Mouse (Mus musculus): ENCODE data around the gene Btbd11. TPM values are rescaled to one million over a fixed set of nuclear protein-coding genes. Genes with fewer than 3 reads are reported as not detected.

Btbd11 gene
- polyA plus RNA-seq, 1 experiment: 4.1 TPM

DNA sequence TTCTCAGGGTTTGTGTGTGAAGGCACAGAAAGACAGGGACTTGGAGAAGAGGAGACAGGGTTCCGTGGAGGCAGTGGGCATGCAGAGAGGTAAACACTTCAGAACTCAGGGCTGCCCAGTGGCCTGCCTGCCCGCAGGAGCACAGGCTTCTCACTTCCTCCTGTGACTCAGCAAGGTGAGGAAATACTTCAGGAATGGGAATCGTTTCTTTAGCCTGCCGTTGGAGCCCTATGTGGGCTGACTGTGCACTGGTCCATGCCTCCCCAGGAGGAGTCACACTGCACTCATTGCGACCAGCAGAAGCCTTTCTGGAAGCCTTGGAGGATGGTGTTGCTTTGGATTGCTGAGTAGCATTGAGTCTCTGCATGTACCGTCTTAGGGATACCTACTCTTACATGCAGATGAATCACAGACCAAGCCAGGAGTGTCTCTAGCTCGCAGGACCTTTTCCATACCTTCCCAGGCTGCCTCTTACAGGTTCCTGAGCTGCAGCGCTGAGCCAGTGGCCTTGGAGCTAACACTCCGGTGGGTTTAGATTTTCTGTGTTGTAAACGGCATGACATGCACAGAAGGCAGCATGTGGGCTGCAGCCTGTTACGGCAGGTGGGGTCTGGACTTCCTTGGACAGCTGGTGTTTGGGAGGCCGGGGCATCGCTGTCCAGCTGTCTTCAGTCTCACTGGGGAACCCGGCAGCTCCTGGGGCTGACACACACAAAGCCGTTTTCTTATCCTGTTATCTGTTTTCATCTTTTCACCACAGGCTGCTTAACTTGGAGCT, 34.4 kb downstream of the Btbd11 start:
- WGBS: 46% methylated on average over 15 of the region's 15 CpGs
- DNase-seq: no peak

DNA sequence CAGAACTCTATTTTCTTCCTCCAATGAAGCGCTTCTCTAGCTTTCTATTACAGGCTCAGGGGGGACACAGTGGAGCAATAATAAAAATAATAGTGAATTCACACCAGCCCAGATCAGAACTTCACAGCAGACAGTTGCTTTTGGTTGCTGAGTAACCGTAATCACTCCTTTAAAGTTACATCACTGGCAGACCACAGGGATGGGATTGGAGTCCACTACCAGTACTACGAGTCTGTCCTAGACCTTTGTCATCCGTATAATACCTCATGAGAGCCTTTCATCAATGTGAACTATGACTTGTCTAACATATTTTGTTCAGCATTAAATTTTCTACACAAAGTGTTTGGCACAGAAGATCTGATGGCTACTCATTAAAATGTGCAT, 35.0 kb downstream of the Btbd11 start:
- TF ChIP-seq CTCF (conservative IDR thresholded peaks at IDR 0.05; ENCODE audit: insufficient read depth, insufficient read length, low read depth, low read length): no peak
- TF ChIP-seq POLR2A (IDR thresholded peaks at IDR 0.05; ENCODE audit: low read depth, low read length): no peak
- WGBS: 78% methylated on average over 4 of the region's 4 CpGs

More for the DNA sequence above, 34.4 kb downstream of the Btbd11 start:
- H3K4me1 ChIP-seq (ENCODE audit: control insufficient read depth, insufficient read depth, low read length): no peaks in the 10 kb centered on the region
- H3K27ac ChIP-seq (ENCODE audit: insufficient read depth, low read depth, low read length): no peak overlapping the region
- no peak overlapping the region for H3K4me3 ChIP-seq (ENCODE audit: insufficient read depth, low read depth, low read length)
- no peaks in the 10 kb centered on the region for H3K36me3 ChIP-seq (ENCODE audit: control insufficient read depth, insufficient read depth, low read length)
- H3K27me3 ChIP-seq (replicated peaks; ENCODE audit: control insufficient read depth, insufficient read depth, low read length): no peaks in the 10 kb centered on the region
- no peak for TF ChIP-seq CTCF (conservative IDR thresholded peaks at IDR 0.05; ENCODE audit: insufficient read depth, insufficient read length, low read depth, low read length)
- no peak for TF ChIP-seq POLR2A (IDR thresholded peaks at IDR 0.05; ENCODE audit: low read depth, low read length)

DNA sequence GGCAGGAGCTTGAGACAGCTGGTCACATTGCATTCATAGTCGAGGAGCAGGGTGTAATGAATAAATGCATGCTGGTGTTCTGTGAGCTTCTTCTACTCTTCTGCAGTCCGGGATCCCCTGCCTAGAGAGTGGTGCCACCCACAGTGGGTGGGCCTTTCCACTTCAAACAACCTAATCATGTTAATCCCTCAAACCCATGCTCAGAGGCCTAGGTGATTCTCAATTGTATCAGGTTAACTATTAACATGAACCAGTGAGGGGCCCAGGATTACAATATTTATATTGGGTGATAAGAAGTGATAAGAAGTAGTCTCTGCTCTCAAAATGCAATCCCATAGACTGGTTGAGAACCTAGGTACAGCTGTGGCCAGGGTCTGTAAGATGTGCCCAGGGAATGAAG, 39.1 kb downstream of the Btbd11 start:
- no peak for DNase-seq
- H3K36me3 ChIP-seq (ENCODE audit: control insufficient read depth, insufficient read depth, low read length): no peaks in the 10 kb centered on the region
- no peaks in the 10 kb centered on the region for H3K4me1 ChIP-seq (ENCODE audit: control insufficient read depth, insufficient read depth, low read length)
- H3K27ac ChIP-seq (ENCODE audit: insufficient read depth, low read depth, low read length): no peak overlapping the region
- TF ChIP-seq POLR2A (IDR thresholded peaks at IDR 0.05; ENCODE audit: low read depth, low read length) (no peak), CTCF (conservative IDR thresholded peaks at IDR 0.05; ENCODE audit: insufficient read depth, insufficient read length, low read depth, low read length) (no peak)
- no peak overlapping the region for H3K4me3 ChIP-seq (ENCODE audit: insufficient read depth, low read depth, low read length)
- WGBS: 84% methylated on average over 2 of the region's 2 CpGs
- H3K27me3 ChIP-seq (replicated peaks; ENCODE audit: control insufficient read depth, insufficient read depth, low read length): no peaks in the 10 kb centered on the region

More for the DNA sequence above, 35.0 kb downstream of the Btbd11 start:
- DNase-seq: no peak
- no peaks in the 10 kb centered on the region for H3K27me3 ChIP-seq (replicated peaks; ENCODE audit: control insufficient read depth, insufficient read depth, low read length)
- H3K4me1 ChIP-seq (ENCODE audit: control insufficient read depth, insufficient read depth, low read length): no peaks in the 10 kb centered on the region
- no peak overlapping the region for H3K4me3 ChIP-seq (ENCODE audit: insufficient read depth, low read depth, low read length)
- no peaks in the 10 kb centered on the region for H3K36me3 ChIP-seq (ENCODE audit: control insufficient read depth, insufficient read depth, low read length)
- no peak overlapping the region for H3K27ac ChIP-seq (ENCODE audit: insufficient read depth, low read depth, low read length)

DNA sequence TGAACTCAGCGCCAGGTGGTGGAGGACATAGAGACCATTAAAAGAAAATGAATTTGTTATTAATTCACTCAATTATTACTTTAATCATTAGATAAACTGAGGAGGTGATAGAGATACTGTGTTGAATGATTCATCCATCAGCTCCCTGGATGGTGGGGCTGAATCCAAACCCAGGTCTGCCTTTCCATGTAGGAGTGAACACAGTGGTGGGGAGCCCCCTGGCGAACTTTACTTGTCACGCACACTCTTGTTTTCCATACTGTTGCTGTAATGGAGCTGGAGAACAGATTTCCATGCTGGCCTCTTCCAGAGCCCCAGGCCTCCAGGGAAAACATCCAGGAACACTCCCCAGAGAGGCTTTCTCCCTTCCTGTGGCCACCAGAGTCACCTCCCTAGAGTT, 50.6 kb downstream of the Btbd11 start:
- 93% methylated on average over 3 of the region's 3 CpGs for WGBS

DNA sequence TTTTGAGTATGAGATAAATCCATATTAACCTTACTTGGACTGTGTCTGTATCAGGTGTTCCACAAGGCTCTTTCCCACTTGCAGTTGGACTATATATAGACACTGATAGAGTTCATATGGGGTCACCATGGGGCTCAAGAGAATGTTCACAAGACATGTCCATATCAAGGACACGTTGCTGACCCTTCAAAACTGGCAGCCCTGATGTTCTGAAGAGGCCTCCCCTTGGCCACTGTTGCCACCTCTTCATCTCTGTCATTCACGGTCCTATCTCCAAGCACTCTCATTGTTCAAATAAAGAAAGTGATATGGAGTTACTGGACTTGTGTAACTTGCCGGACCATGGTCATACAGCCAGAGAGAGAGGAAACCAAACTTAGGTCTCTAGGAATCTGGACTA, 56.8 kb downstream of the Btbd11 start:
- H3K27me3 ChIP-seq (replicated peaks; ENCODE audit: control insufficient read depth, insufficient read depth, low read length): no peaks in the 10 kb centered on the region
- no peaks in the 10 kb centered on the region for H3K36me3 ChIP-seq (ENCODE audit: control insufficient read depth, insufficient read depth, low read length)
- no peak for DNase-seq
- TF ChIP-seq CTCF (conservative IDR thresholded peaks at IDR 0.05; ENCODE audit: insufficient read depth, insufficient read length, low read depth, low read length): no peak
- no peak for TF ChIP-seq POLR2A (IDR thresholded peaks at IDR 0.05; ENCODE audit: low read depth, low read length)
- no peak overlapping the region for H3K4me3 ChIP-seq (ENCODE audit: insufficient read depth, low read depth, low read length)
- no peaks in the 10 kb centered on the region for H3K4me1 ChIP-seq (ENCODE audit: control insufficient read depth, insufficient read depth, low read length)
- H3K27ac ChIP-seq (ENCODE audit: insufficient read depth, low read depth, low read length): no peak overlapping the region
- WGBS: 83% methylated on average over 3 of the region's 3 CpGs

More for the DNA sequence above, 50.6 kb downstream of the Btbd11 start:
- no peak for TF ChIP-seq POLR2A (IDR thresholded peaks at IDR 0.05; ENCODE audit: low read depth, low read length)
- TF ChIP-seq CTCF (conservative IDR thresholded peaks at IDR 0.05; ENCODE audit: insufficient read depth, insufficient read length, low read depth, low read length): 0 out of 2 replicates have a peak, but pooled peaks have one; percentile 11
- no peak overlapping the region for H3K27ac ChIP-seq (ENCODE audit: insufficient read depth, low read depth, low read length)
- no peaks in the 10 kb centered on the region for H3K36me3 ChIP-seq (ENCODE audit: control insufficient read depth, insufficient read depth, low read length)
- H3K4me1 ChIP-seq (ENCODE audit: control insufficient read depth, insufficient read depth, low read length): no peaks in the 10 kb centered on the region
- DNase-seq: no peak
- no peaks in the 10 kb centered on the region for H3K27me3 ChIP-seq (replicated peaks; ENCODE audit: control insufficient read depth, insufficient read depth, low read length)
- no peak overlapping the region for H3K4me3 ChIP-seq (ENCODE audit: insufficient read depth, low read depth, low read length)

DNA sequence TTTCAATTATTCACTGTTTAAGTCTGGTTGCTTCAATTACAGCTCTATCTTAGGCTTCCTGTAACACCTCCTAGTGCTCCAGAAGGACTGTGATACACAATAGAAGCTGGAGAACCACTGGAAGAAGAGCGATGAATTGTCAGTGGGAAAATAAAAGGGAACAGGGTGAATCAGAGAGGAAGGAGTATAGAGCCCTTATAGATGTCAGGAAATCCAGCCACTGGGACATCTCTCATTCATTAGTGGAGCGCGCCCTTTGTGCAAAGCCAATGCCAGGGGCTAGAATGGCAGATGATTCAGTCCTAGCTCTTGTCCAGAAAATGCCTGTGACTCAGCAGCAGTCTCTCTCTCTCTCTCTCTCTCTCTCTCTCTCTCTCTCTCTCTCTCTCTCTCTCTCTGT, 59.3 kb downstream of the Btbd11 start:
- Histone ChIP-seq H3K4me3 (ENCODE audit: insufficient read depth, low read depth, low read length) (no peak overlapping the region), H3K4me1 (ENCODE audit: control insufficient read depth, insufficient read depth, low read length) (no peaks in the 10 kb centered on the region), H3K27ac (ENCODE audit: insufficient read depth, low read depth, low read length) (no peak overlapping the region), H3K36me3 (ENCODE audit: control insufficient read depth, insufficient read depth, low read length) (no peaks in the 10 kb centered on the region), H3K27me3 (replicated peaks; ENCODE audit: control insufficient read depth, insufficient read depth, low read length) (no peaks in the 10 kb centered on the region)
- 96% methylated on average over 3 of the region's 3 CpGs for WGBS
- DNase-seq: no peak
- TF ChIP-seq POLR2A (IDR thresholded peaks at IDR 0.05; ENCODE audit: low read depth, low read length) (no peak), CTCF (conservative IDR thresholded peaks at IDR 0.05; ENCODE audit: insufficient read depth, insufficient read length, low read depth, low read length) (no peak)

DNA sequence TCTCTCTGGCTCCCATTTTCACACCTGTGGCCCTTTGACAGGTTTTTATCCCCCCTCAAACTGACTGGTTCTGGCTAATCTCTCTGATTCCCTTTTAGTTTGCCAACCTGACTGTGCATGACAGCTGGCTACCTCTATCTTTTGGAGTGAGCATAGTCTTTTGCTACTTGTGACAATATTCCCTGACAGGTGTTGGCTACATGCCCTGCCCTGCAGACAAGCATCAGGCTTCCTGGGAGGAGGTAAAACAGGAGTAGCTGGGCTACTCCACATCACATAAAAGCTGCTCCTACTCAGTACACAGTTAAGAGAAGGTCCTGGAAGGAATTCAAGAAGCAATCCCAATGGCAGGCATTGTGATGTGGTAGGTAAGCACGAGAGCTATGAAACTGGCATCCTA, 60.1 kb downstream of the Btbd11 start:
- Histone ChIP-seq H3K36me3 (ENCODE audit: control insufficient read depth, insufficient read depth, low read length) (no peaks in the 10 kb centered on the region), H3K27ac (ENCODE audit: insufficient read depth, low read depth, low read length) (no peak overlapping the region), H3K4me1 (ENCODE audit: control insufficient read depth, insufficient read depth, low read length) (no peaks in the 10 kb centered on the region), H3K27me3 (replicated peaks; ENCODE audit: control insufficient read depth, insufficient read depth, low read length) (no peaks in the 10 kb centered on the region), H3K4me3 (ENCODE audit: insufficient read depth, low read depth, low read length) (no peak overlapping the region)
- WGBS: 94% methylated on average over 1 of the region's 1 CpGs
- no peak for DNase-seq
- TF ChIP-seq CTCF (conservative IDR thresholded peaks at IDR 0.05; ENCODE audit: insufficient read depth, insufficient read length, low read depth, low read length): no peak
- TF ChIP-seq POLR2A (IDR thresholded peaks at IDR 0.05; ENCODE audit: low read depth, low read length): no peak

Data from kidney, adult 2 months (tissue).